Mouse (Mus musculus) embryo, embryonic 11.5 days (tissue): Measurements from ENCODE around the gene Tmem205.
A peak's percentile ranks its signal among the peaks of the same experiment; 100 is the strongest.

ENCODE experiments used
- DNase-seq: peaks from one replicate; pipeline ENCODE4 v3.0.0-alpha.2; 2012; ENCODE audit warnings: low read depth, low spot score

The Tmem205 gene

GRCm38 (mm10) chr9:21944267-21944666, 16.9 kb upstream of the Tmem205 start:
- DNase-seq = no peak

- DNase-seq = no peak
Measured at GRCm38 (mm10) chr9:21943638-21944037, 16.3 kb upstream of the Tmem205 start.

GRCm38 (mm10) chr9:21943046-21943445, 15.7 kb upstream of the Tmem205 start:
- no peak for DNase-seq

- DNase-seq = no peak
Measured at GRCm38 (mm10) chr9:21938234-21938855, 11.0 kb upstream of the Tmem205 start.

GRCm38 (mm10) chr9:21937711-21938175, 10.4 kb upstream of the Tmem205 start:
- DNase-seq = no peak

- DNase-seq = peak; percentile 88
Measured at GRCm38 (mm10) chr9:21936692-21937570, 9.6 kb upstream of the Tmem205 start, which contains the start of gene Plppr2. TSS of gene Plppr2 (plus strand) at chr9:21937033.

GRCm38 (mm10) chr9:21935466-21936131, 8.2 kb upstream of the Tmem205 start:
- DNase-seq = no peak

GRCm38 (mm10) chr9:21934021-21934420, 6.7 kb upstream of the Tmem205 start:
- no peak for DNase-seq

- no peak for DNase-seq
Measured at GRCm38 (mm10) chr9:21932445-21933137, 5.2 kb upstream of the Tmem205 start.

GRCm38 (mm10) chr9:21932006-21932405, 4.7 kb upstream of the Tmem205 start:
- no peak for DNase-seq

GRCm38 (mm10) chr9:21929208-21929607, 1.9 kb upstream of the Tmem205 start:
- no peak for DNase-seq

GRCm38 (mm10) chr9:21926784-21927183, 572 bp downstream of the Tmem205 start:
- DNase-seq = no peak

- DNase-seq = no peak
Measured at GRCm38 (mm10) chr9:21926155-21926554, 1.2 kb downstream of the Tmem205 start.

GRCm38 (mm10) chr9:21925506-21925905, 1.9 kb downstream of the Tmem205 start:
- DNase-seq = no peak

GRCm38 (mm10) chr9:21925034-21925433, 2.3 kb downstream of the Tmem205 start:
- no peak for DNase-seq

- DNase-seq = no peak
Measured at GRCm38 (mm10) chr9:21924099-21924493, 3.3 kb downstream of the Tmem205 start.

GRCm38 (mm10) chr9:21923490-21924098, 3.8 kb downstream of the Tmem205 start:
- DNase-seq = no peak

GRCm38 (mm10) chr9:21923036-21923435, 4.3 kb downstream of the Tmem205 start:
- DNase-seq = no peak

- DNase-seq = no peak
Measured at GRCm38 (mm10) chr9:21918692-21919384, 8.5 kb downstream of the Tmem205 start.

- DNase-seq = peak; percentile 94
Measured at GRCm38 (mm10) chr9:21918035-21918592, 9.2 kb downstream of the Tmem205 start, which contains the start of gene Rab3d. TSS of gene Rab3d (minus strand) at chr9:21918192.
